Mouse (Mus musculus) left cerebral cortex, adult 2 months (tissue): ENCODE data around the gene Cdk10. TPM values are rescaled to one million over a fixed set of nuclear protein-coding genes. Genes with fewer than 3 reads are reported as not detected.

Experiments
- DNase-seq, 2 experiments: peaks; one replicate each; pipeline ENCODE4 v3.0.0; 2021 to 2022; ENCODE audit warnings: low spot score in 2 of 2, mixed read lengths in 1 of 2; ENCODE audit errors: extremely low spot score in 1 of 2
- H3K27ac ChIP-seq: fragments of 200-600 bp; 2 replicates; pipeline ENCODE4 v1.8.1; 2022
- H3K4me3 ChIP-seq: fragments of 200-600 bp; 2 replicates; pipeline ENCODE4 v1.8.1; 2022
- CTCF ChIP-seq: fragments of 200-600 bp; IDR thresholded peaks from 2 replicates; pipeline ENCODE4 v1.8.1; 2022; ENCODE audit warnings: antibody characterized with exemption, mild to moderate bottlenecking, moderate library complexity
- intact Hi-C: fragments of 180-260 bp; cut with DNase I; formaldehyde crosslinking; loops from one replicate; pipeline ENCODE4 v1.15.1; 2025
- total RNA-seq, 2 experiments: library from RNA; stranded (reverse); gene quantifications; 2 replicates each; pipeline ENCODE4 v1.2.3; 2021

Gene Cdk10
- total RNA-seq, 2 experiments from 2014 or later: 101 to 111 TPM

DNA sequence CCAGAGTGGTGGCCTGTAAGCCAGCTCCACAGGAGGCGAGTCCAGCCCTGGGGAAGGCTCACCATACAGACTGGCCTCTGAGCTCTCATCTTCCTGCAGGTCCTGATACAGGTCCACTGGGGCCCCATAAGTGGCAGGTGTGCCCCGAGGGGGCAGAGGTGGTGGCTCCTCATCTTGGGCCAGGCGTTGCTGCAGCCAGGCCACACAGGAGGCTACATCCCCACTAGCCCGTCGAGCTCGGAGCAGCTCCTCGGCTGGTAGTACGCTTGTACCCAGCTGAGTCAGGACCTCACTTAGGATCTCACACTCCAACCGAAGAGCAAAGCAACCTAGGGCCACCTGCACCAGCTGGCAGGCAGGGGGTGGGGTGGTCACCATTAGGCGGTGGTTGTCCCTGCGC lies 9.1 kb downstream of the Cdk10 start:
- TF ChIP-seq CTCF: no peak
- intact Hi-C loops: no loop called here
- peak; percentile 35 to 36 for DNase-seq
- Histone ChIP-seq H3K4me3 (peak overlapping the region; percentile 74), H3K27ac (peak overlapping the region; percentile 93)

- no peak for TF ChIP-seq CTCF
- peak overlapping the region; percentile 93 for H3K27ac ChIP-seq
- H3K4me3 ChIP-seq: peak overlapping the region; percentile 74
- intact Hi-C loops: loop anchor here (1.0 kb wide), 1 partner anchor 19 kb away; the partner anchor contains the start of genes Vps9d1 and Zfp276
- peak; percentile 83 to 84 for DNase-seq
These were observed 10.4 kb downstream of the Cdk10 start for GRCm38 (mm10) chr8:123234918-123235519.

- peak within 1 kb of the TSS; percentile 74 for H3K4me3 ChIP-seq
- peak; percentile 83 to 87 for DNase-seq
- intact Hi-C loops: loop anchor here (1.0 kb wide), 1 partner anchor 18 kb away; the partner anchor contains the start of genes Vps9d1 and Zfp276
- peak within 1 kb of the TSS; percentile 93 for H3K27ac ChIP-seq
- peak; percentile 22 for TF ChIP-seq CTCF
These were observed 11.2 kb downstream of the Cdk10 start, which contains the start of gene Spata2l for GRCm38 (mm10) chr8:123235520-123236497. Gene Spata2l (minus strand): TSS chr8:123236233.

DNA sequence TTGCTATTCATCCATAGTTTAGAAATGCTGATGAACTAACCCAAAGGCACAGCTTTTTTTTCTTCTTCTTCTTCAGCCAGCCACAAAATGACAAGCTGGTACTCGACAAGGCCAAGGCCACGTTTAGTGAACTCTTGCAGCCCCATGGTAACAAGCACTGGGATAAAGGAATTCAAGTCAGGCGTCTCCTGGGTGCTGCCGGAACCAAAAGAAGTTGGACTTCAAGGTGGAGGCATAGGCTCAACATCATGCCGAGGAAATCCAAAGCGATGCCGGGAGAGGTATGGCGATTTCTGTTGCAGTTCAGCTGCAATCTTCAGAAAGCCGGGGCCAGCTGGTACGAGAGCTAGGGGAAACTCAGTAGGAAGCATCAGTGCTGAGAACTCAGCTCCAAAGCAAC lies 14.8 kb downstream of the Cdk10 start:
- no peak for TF ChIP-seq CTCF
- Histone ChIP-seq H3K27ac (peak overlapping the region; percentile 44; the same call in 1 of the 2 replicates), H3K4me3 (no peak overlapping the region)
- no peak for DNase-seq
- intact Hi-C loops: no loop called here

DNA sequence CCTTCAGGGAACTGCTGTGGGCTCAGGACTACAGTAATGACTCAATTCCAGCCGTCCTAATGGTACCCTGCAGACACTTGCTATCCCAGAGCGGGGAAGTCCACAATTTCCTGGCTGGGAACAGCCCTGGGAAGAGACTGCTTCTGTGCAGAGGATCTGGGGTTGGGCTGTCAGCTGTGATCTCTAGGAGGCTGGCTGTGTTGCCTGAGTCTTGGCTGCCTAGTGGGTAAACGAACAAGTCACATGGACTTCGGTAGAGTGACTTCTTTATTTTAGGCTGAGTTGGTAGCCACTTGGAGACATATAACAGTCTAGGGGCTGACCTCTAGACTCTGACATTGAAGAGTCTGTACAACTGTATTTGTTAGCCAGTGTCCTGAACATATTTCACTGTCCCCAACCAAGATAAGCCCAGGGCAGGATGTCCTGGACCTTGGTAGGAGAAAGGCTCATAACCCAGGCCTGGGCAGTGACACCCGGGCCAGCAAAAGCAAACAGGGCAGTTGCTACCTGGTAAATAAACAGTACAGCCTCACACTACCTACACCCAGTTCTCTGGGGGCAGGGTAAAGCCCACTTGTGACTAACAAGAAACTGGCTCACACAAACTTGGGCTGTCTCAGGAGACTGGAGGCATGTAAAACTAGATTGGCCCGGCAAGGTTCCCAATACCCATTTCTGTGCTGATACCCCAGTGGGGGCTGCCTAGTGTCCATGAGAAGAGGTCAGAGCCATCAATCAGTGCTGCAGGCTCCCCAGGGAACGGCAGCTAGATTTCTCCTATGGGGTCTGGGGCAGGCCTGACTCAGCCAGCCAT lies 17.7 kb downstream of the Cdk10 start:
- no peak overlapping the region for H3K27ac ChIP-seq
- no peak for DNase-seq
- intact Hi-C loops: no loop called here
- no peak for TF ChIP-seq CTCF
- H3K4me3 ChIP-seq: no peak overlapping the region

GRCm38 (mm10) chr8:123243053-123243452 lies 18.4 kb downstream of the Cdk10 start:
- H3K27ac ChIP-seq: no peak overlapping the region
- no peak overlapping the region for H3K4me3 ChIP-seq
- no peak for DNase-seq
- intact Hi-C loops: no loop called here
- no peak; the same call in 1 of the 2 replicates for TF ChIP-seq CTCF

DNA sequence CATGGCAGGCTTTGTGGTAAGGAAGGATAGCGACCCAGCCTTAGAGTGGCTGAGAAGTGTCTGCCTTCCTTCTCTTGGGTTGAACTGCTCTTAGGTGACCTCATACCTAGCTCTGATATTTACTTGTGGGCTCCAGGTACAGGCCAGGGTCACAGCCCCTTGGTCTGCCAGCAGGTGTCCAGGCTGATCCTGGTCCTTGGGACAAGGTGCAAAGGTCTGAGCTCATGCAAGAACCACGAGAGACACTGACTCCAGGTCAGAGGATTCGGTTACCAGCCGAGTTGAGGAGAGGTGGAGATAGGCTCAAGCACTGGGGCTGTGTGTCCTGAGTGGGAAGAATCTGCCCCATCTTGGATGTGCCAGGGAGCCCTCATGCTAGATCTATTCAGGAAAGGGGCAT lies 19.7 kb downstream of the Cdk10 start:
- DNase-seq: no peak
- Histone ChIP-seq H3K4me3 (no peak overlapping the region), H3K27ac (no peak overlapping the region)
- TF ChIP-seq CTCF: no peak
- intact Hi-C loops: no loop called here

- no peak for TF ChIP-seq CTCF
These were observed 20.9 kb downstream of the Cdk10 start for GRCm38 (mm10) chr8:123245543-123245942.

DNA sequence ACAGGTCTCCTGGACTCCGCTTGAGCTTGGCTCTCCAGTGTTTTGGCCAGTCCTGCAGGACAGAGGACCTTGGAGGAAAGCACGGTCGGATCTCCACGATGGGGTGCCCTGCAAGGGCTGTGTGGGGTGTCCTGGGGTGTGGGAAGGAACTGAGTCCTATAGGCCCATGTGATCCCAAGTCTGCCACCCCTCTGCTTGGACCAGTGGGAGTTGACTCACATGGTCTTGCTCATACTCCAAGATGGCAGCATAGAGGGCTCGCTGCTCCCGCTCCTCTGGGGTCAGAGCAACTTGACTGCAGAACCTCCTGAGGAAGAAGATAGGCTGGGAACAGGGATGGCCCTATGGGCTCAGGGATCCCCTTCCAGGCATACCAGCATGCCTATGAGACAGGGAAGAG lies 23.1 kb downstream of the Cdk10 start:
- intact Hi-C loops: no loop called here
- DNase-seq: no peak

More at GRCm38 (mm10) chr8:123245543-123245942, 20.9 kb downstream of the Cdk10 start:
- intact Hi-C loops: no loop called here
- no peak for DNase-seq
- Histone ChIP-seq H3K4me3 (no peak overlapping the region), H3K27ac (no peak overlapping the region)

GRCm38 (mm10) chr8:123248596-123248995 lies 24.0 kb downstream of the Cdk10 start:
- TF ChIP-seq CTCF: no peak
- intact Hi-C loops: no loop called here

More for the DNA sequence above, 23.1 kb downstream of the Cdk10 start:
- Histone ChIP-seq H3K4me3 (no peak overlapping the region), H3K27ac (no peak overlapping the region)
- TF ChIP-seq CTCF: no peak

DNA sequence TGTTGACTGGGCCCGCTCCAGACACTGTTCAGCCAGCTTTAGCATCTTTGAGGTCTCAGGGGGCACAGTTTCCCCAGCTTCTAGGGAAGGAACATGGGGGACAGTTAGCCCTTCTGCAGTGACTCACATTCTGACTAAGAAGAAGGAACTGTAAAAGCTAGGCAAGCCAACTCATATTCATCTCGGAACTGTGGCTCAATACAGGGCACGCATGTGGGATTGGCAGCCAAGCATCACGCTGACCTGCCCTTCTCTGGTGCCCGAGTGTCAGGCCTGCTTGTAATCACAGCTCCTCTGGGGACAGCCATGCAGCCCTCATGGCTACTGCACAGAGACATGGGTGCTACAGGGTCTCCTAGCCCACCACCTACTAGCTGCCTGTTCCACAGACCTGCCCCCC lies 26.3 kb downstream of the Cdk10 start:
- intact Hi-C loops: loop anchor here (10.0 kb wide), 1 partner anchor 114 kb away; no protein-coding TSS in a partner anchor

More at GRCm38 (mm10) chr8:123248596-123248995, 24.0 kb downstream of the Cdk10 start:
- no peak for DNase-seq
- Histone ChIP-seq H3K4me3 (no peak overlapping the region), H3K27ac (no peak overlapping the region)

More for the DNA sequence above, 26.3 kb downstream of the Cdk10 start:
- Histone ChIP-seq H3K4me3 (no peak overlapping the region), H3K27ac (no peak overlapping the region)
- no peak for DNase-seq
- TF ChIP-seq CTCF: no peak
